Mouse (Mus musculus): Measurements from ENCODE around the gene Mpi. TPM values are rescaled to one million over a fixed set of nuclear protein-coding genes. Genes with fewer than 3 reads are reported as not detected.

The Mpi gene
- polyA plus RNA-seq, 1 experiment, result 32.2 TPM

- H3K4me3 ChIP-seq (ENCODE audit: insufficient read depth, low read length), result peak overlapping the region; percentile 52; the same call in 1 of the 2 replicates
Measured at GRCm38 (mm10) chr9:57590726-57591125, 38.2 kb upstream of the Mpi start.

GRCm38 (mm10) chr9:57589224-57590126, 36.9 kb upstream of the Mpi start, which contains the start of gene Ulk3:
TSS of gene Ulk3 (plus strand) at chr9:57589452.
- TF ChIP-seq CTCF (IDR thresholded peaks at IDR 0.05; ENCODE audit: borderline replicate concordance, insufficient read depth, low read length) (no peak), POLR2A (IDR thresholded peaks at IDR 0.05; ENCODE audit: low read depth, low read length) (peak; percentile 64)
- Histone ChIP-seq H3K4me1 (ENCODE audit: control insufficient read depth, insufficient read depth, low read length) (no peaks in the 10 kb centered on the region), H3K27ac (ENCODE audit: insufficient read depth, low read length) (peak within 1 kb of the TSS; percentile 65), H3K4me3 (ENCODE audit: insufficient read depth, low read length) (peak within 1 kb of the TSS; percentile 52)

More at GRCm38 (mm10) chr9:57590726-57591125, 38.2 kb upstream of the Mpi start:
- Histone ChIP-seq H3K4me1 (ENCODE audit: control insufficient read depth, insufficient read depth, low read length) (no peaks in the 10 kb centered on the region), H3K27ac (ENCODE audit: insufficient read depth, low read length) (no peak overlapping the region)
- no peak for TF ChIP-seq CTCF (IDR thresholded peaks at IDR 0.05; ENCODE audit: borderline replicate concordance, insufficient read depth, low read length)
- TF ChIP-seq POLR2A (IDR thresholded peaks at IDR 0.05; ENCODE audit: low read depth, low read length), result peak; percentile 29; the same call in 1 of the 2 replicates

- H3K27ac ChIP-seq (ENCODE audit: insufficient read depth, low read length), result no peak overlapping the region
- TF ChIP-seq POLR2A (IDR thresholded peaks at IDR 0.05; ENCODE audit: low read depth, low read length), result no peak
- TF ChIP-seq CTCF (IDR thresholded peaks at IDR 0.05; ENCODE audit: borderline replicate concordance, insufficient read depth, low read length), result no peak
- no peaks in the 10 kb centered on the region for H3K4me1 ChIP-seq (ENCODE audit: control insufficient read depth, insufficient read depth, low read length)
- H3K4me3 ChIP-seq (ENCODE audit: insufficient read depth, low read length), result no peak overlapping the region
Measured at GRCm38 (mm10) chr9:57584991-57585390, 32.4 kb upstream of the Mpi start.

- H3K4me3 ChIP-seq (ENCODE audit: insufficient read depth, low read length), result no peak overlapping the region
- no peak overlapping the region for H3K27ac ChIP-seq (ENCODE audit: insufficient read depth, low read length)
- H3K4me1 ChIP-seq (ENCODE audit: control insufficient read depth, insufficient read depth, low read length), result no peaks in the 10 kb centered on the region
- TF ChIP-seq POLR2A (IDR thresholded peaks at IDR 0.05; ENCODE audit: low read depth, low read length), result no peak
Measured at GRCm38 (mm10) chr9:57577144-57577849, 24.7 kb upstream of the Mpi start.

- TF ChIP-seq CTCF (IDR thresholded peaks at IDR 0.05; ENCODE audit: borderline replicate concordance, insufficient read depth, low read length) (no peak), POLR2A (IDR thresholded peaks at IDR 0.05; ENCODE audit: low read depth, low read length) (no peak)
- H3K4me1 ChIP-seq (ENCODE audit: control insufficient read depth, insufficient read depth, low read length), result no peaks in the 10 kb centered on the region
- no peak overlapping the region for H3K4me3 ChIP-seq (ENCODE audit: insufficient read depth, low read length)
- no peak overlapping the region for H3K27ac ChIP-seq (ENCODE audit: insufficient read depth, low read length)
Measured at GRCm38 (mm10) chr9:57575577-57575976, 23.0 kb upstream of the Mpi start.

- Histone ChIP-seq H3K27ac (ENCODE audit: insufficient read depth, low read length) (no peak overlapping the region), H3K4me1 (ENCODE audit: control insufficient read depth, insufficient read depth, low read length) (no peaks in the 10 kb centered on the region), H3K4me3 (ENCODE audit: insufficient read depth, low read length) (no peak overlapping the region)
- no peak for TF ChIP-seq CTCF (IDR thresholded peaks at IDR 0.05; ENCODE audit: borderline replicate concordance, insufficient read depth, low read length)
Measured at GRCm38 (mm10) chr9:57574397-57574796, 21.8 kb upstream of the Mpi start.

- H3K4me1 ChIP-seq (ENCODE audit: control insufficient read depth, insufficient read depth, low read length), result peaks cover 4% of the 10 kb centered on the region; the same call in 1 of the 2 replicates
- TF ChIP-seq POLR2A (IDR thresholded peaks at IDR 0.05; ENCODE audit: low read depth, low read length) (no peak), CTCF (IDR thresholded peaks at IDR 0.05; ENCODE audit: borderline replicate concordance, insufficient read depth, low read length) (no peak)
- no peak overlapping the region for H3K4me3 ChIP-seq (ENCODE audit: insufficient read depth, low read length)
- no peak overlapping the region for H3K27ac ChIP-seq (ENCODE audit: insufficient read depth, low read length)
Measured at GRCm38 (mm10) chr9:57568500-57568899, 15.9 kb upstream of the Mpi start.

- peaks cover 7% of the 10 kb centered on the region for H3K4me1 ChIP-seq (ENCODE audit: control insufficient read depth, insufficient read depth, low read length)
- H3K4me3 ChIP-seq (ENCODE audit: insufficient read depth, low read length), result no peak overlapping the region
- no peak overlapping the region for H3K27ac ChIP-seq (ENCODE audit: insufficient read depth, low read length)
- TF ChIP-seq CTCF (IDR thresholded peaks at IDR 0.05; ENCODE audit: borderline replicate concordance, insufficient read depth, low read length), result 0 out of 2 replicates have a peak, but pooled peaks have one; percentile 3
- no peak for TF ChIP-seq POLR2A (IDR thresholded peaks at IDR 0.05; ENCODE audit: low read depth, low read length)
Measured at GRCm38 (mm10) chr9:57566846-57567245, 14.3 kb upstream of the Mpi start.

GRCm38 (mm10) chr9:57565741-57566221, 13.2 kb upstream of the Mpi start:
- no peak overlapping the region for H3K27ac ChIP-seq (ENCODE audit: insufficient read depth, low read length)
- H3K4me3 ChIP-seq (ENCODE audit: insufficient read depth, low read length), result no peak overlapping the region
- no peak for TF ChIP-seq CTCF (IDR thresholded peaks at IDR 0.05; ENCODE audit: borderline replicate concordance, insufficient read depth, low read length)
- no peak for TF ChIP-seq POLR2A (IDR thresholded peaks at IDR 0.05; ENCODE audit: low read depth, low read length)
- H3K4me1 ChIP-seq (ENCODE audit: control insufficient read depth, insufficient read depth, low read length), result peaks cover 9% of the 10 kb centered on the region
